Mouse (Mus musculus): ENCODE results near the gene Dlgap4. TPM values are rescaled to one million over a fixed set of nuclear protein-coding genes. Genes with fewer than 3 reads are reported as not detected.

Gene Dlgap4
- polyA plus RNA-seq, 1 experiment, result 47.1 TPM

DNA sequence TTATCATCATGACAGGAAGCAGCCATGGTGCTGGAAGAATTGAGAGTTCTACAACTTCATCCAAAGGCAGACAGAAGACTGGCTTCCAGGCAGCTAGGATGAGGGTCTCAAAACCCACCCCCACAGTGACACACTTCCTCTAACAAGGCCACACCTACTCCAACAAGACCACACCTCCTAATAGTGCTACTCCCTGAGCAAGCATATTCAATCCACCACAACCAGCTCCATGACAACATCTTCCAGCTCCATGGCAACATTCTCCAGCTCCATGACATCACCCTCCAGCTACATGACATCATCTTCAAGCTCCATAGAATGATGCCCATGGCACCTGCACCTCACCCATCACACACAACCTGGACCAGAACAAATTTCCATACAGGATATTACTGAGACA, 160.0 kb downstream of the Dlgap4 start:
- no peak overlapping the region for H3K4me3 ChIP-seq (ENCODE audit: low read depth, low read length)
- TF ChIP-seq POLR2A (IDR thresholded peaks at IDR 0.05; ENCODE audit: low read depth, low read length), result no peak
- no peak for TF ChIP-seq CTCF (IDR thresholded peaks at IDR 0.05; ENCODE audit: extremely low read depth, insufficient read length, insufficient replicate concordance, low read depth, low read length)

DNA sequence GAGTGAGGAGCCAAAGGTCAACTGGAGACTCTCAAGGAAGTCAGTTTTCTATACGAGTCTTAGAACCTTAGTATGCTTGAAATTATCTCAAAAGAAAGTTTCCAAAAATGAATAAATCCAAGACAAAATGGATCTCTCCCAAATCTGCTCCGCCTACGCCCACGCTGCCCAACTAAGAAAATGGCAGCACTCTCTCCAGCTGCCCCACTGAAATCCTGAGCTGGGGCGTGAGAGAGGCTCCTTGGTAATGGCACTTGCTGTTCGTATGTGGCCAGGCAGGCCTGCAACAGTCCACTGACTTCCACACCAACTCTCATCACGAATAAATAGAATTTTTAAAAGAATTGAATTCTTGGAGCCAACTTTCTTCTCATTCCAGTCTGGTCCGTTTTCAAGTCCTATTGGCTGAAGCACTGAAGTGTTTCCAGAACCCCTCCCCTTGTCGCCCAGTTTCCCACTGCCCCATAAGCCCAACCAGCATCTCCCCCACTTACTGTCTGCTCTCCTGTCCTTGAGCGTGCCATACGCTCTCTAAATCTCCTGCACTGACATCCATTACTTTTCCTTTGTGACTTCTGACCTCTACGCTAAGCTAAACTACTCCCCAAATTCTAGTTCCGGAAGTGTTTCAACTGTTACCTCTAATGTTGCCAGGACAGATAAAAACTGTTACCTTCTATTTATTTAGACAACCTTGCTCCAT, 160.7 kb downstream of the Dlgap4 start:
- H3K4me1 ChIP-seq (ENCODE audit: control insufficient read depth, insufficient read depth, insufficient read length, low read length), result no peaks in the 10 kb centered on the region
- H3K36me3 ChIP-seq (ENCODE audit: control insufficient read depth, insufficient read depth, low read length), result no peaks in the 10 kb centered on the region
- H3K27ac ChIP-seq (ENCODE audit: insufficient read depth, low read depth, low read length), result peak overlapping the region; percentile 71
- WGBS, result 81% methylated on average over 13 of the region's 13 CpGs
- no peak overlapping the region for H3K4me3 ChIP-seq (ENCODE audit: low read depth, low read length)
- TF ChIP-seq CTCF (IDR thresholded peaks at IDR 0.05; ENCODE audit: extremely low read depth, insufficient read length, insufficient replicate concordance, low read depth, low read length) (no peak), POLR2A (IDR thresholded peaks at IDR 0.05; ENCODE audit: low read depth, low read length) (no peak)
- H3K27me3 ChIP-seq (ENCODE audit: control insufficient read depth, insufficient read depth, low read length), result no peaks in the 10 kb centered on the region

More for the DNA sequence above, 160.0 kb downstream of the Dlgap4 start:
- Histone ChIP-seq H3K36me3 (ENCODE audit: control insufficient read depth, insufficient read depth, low read length) (no peaks in the 10 kb centered on the region), H3K27me3 (ENCODE audit: control insufficient read depth, insufficient read depth, low read length) (no peaks in the 10 kb centered on the region), H3K27ac (ENCODE audit: insufficient read depth, low read depth, low read length) (no peak overlapping the region), H3K4me1 (ENCODE audit: control insufficient read depth, insufficient read depth, insufficient read length, low read length) (no peaks in the 10 kb centered on the region)

DNA sequence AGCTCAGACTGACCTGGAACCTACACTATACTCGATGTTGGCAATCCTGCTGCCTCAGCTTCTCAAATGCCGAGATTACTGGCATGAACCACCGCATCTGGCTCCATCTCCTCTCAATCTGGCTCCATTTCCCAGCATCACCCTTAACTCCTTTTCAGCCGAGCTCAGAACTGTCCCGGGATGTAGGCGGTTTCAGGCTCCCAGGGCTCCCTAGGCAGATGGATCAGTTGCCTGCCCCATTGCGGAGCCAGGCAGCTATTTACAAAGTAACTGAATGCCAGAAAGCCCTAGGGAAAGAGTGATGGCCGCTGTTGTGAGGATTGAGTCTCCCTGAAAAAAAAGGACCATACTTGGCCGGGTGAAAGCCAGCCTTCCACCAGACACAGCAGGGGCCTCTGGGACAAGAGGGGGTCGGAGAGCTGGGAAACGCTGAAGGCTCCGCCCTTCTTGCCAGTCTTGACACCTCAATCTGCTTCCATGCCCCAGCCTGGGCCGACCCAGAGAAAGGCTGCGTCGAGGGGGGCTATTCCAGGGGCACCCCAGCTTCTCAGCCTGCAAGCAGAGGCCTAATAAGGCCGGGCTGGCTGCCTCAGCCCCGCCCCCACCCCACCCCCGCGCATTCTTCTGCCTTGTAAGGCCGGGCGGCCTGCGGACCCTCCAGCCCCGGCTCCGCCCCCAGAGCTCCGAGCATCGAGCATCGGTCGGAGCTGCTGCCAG, 161.4 kb downstream of the Dlgap4 start, which contains the start of gene Myl9:
TSS of gene Myl9 (plus strand) at position 683 of the 717 bp plus-strand sequence.
- Histone ChIP-seq H3K27ac (ENCODE audit: insufficient read depth, low read depth, low read length) (peak within 1 kb of the TSS; percentile 75), H3K27me3 (ENCODE audit: control insufficient read depth, insufficient read depth, low read length) (no peaks in the 10 kb centered on the region), H3K4me3 (ENCODE audit: low read depth, low read length) (peak within 1 kb of the TSS; percentile 54), H3K4me1 (ENCODE audit: control insufficient read depth, insufficient read depth, insufficient read length, low read length) (no peaks in the 10 kb centered on the region), H3K36me3 (ENCODE audit: control insufficient read depth, insufficient read depth, low read length) (no peaks in the 10 kb centered on the region)
- no peak for TF ChIP-seq CTCF (IDR thresholded peaks at IDR 0.05; ENCODE audit: extremely low read depth, insufficient read length, insufficient replicate concordance, low read depth, low read length)
- TF ChIP-seq POLR2A (IDR thresholded peaks at IDR 0.05; ENCODE audit: low read depth, low read length), result no peak
- 30% methylated on average over 28 of the region's 28 CpGs for WGBS

DNA sequence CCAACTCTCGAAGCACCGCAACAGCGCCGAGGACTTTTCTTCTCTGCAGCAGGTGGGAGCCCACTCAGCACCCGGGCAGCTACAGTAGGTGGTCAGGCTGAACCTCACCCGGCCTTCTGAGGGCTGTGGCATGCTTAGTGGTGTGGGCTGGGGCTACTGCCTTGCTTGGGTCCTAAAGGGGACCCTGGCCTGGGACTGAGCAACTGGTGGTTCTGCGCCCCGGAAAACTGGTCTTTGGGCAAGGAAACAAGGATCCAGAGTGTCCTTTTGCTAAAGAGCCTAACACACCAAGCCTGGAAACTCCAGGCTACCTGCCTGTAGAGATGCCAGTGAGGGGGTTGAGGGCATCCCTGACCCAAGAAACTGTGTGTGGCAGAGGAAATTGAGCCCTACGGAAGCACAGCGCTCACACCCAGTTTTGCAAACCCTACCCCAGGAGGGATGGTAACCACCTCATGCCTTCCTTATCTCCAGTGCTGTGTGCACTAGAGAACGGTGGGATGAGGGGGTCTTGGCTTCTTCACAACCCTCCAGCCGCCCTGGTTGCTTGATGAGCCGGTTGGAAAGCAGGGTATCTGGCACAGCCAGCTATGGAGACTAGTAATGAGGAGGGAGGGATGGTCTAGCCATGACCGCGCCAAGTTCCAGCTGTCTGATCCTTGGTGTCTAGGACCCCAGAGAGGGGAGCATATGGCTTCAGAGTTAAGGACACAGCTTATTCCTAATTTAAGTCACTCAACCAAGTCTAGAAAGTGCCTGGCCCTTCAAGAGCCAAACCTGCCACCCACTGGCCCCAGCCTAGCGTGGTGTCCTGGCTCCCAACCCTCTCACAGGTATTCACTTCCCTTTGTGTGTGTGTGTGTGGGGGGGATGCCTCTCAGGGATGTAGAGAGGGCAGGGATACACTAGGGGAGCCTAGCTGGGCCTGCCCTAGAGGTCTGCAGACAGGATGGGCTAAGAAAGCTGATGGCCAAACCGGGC, 162.2 kb downstream of the Dlgap4 start:
- H3K4me1 ChIP-seq (ENCODE audit: control insufficient read depth, insufficient read depth, insufficient read length, low read length), result no peaks in the 10 kb centered on the region
- H3K27me3 ChIP-seq (ENCODE audit: control insufficient read depth, insufficient read depth, low read length), result no peaks in the 10 kb centered on the region
- peak overlapping the region; percentile 75 for H3K27ac ChIP-seq (ENCODE audit: insufficient read depth, low read depth, low read length)
- H3K36me3 ChIP-seq (ENCODE audit: control insufficient read depth, insufficient read depth, low read length), result no peaks in the 10 kb centered on the region
- TF ChIP-seq POLR2A (IDR thresholded peaks at IDR 0.05; ENCODE audit: low read depth, low read length) (no peak), CTCF (IDR thresholded peaks at IDR 0.05; ENCODE audit: extremely low read depth, insufficient read length, insufficient replicate concordance, low read depth, low read length) (no peak)
- peak overlapping the region; percentile 54 for H3K4me3 ChIP-seq (ENCODE audit: low read depth, low read length)
- 50% methylated on average over 17 of the region's 17 CpGs for WGBS

DNA sequence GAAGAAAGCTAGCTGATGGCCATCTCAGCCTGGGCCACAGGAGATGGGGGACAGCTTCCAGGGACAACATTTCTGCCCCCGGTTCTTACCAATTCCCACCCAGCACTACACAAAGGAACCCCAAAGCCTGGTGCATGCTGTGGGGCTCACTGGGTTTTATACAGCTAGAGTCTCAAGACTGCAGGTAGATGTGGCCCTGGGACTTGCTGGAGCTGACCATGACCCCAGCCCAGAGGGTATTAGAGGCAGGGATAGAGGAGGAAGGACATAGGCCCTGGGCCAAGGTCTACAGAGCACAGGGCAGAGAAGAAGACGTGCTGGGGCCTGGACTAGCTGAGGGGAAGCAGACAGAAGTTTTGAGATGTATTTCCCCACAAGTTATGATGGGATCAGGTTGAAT, 163.4 kb downstream of the Dlgap4 start:
- WGBS, result 85% methylated on average over 2 of the region's 2 CpGs
- Histone ChIP-seq H3K27me3 (ENCODE audit: control insufficient read depth, insufficient read depth, low read length) (no peaks in the 10 kb centered on the region), H3K4me1 (ENCODE audit: control insufficient read depth, insufficient read depth, insufficient read length, low read length) (peaks cover 2% of the 10 kb centered on the region; the same call in 1 of the 2 replicates), H3K36me3 (ENCODE audit: control insufficient read depth, insufficient read depth, low read length) (no peaks in the 10 kb centered on the region), H3K27ac (ENCODE audit: insufficient read depth, low read depth, low read length) (no peak overlapping the region; the same call in 1 of the 2 replicates), H3K4me3 (ENCODE audit: low read depth, low read length) (peak overlapping the region; percentile 33)
- TF ChIP-seq POLR2A (IDR thresholded peaks at IDR 0.05; ENCODE audit: low read depth, low read length) (no peak), CTCF (IDR thresholded peaks at IDR 0.05; ENCODE audit: extremely low read depth, insufficient read length, insufficient replicate concordance, low read depth, low read length) (no peak)

DNA sequence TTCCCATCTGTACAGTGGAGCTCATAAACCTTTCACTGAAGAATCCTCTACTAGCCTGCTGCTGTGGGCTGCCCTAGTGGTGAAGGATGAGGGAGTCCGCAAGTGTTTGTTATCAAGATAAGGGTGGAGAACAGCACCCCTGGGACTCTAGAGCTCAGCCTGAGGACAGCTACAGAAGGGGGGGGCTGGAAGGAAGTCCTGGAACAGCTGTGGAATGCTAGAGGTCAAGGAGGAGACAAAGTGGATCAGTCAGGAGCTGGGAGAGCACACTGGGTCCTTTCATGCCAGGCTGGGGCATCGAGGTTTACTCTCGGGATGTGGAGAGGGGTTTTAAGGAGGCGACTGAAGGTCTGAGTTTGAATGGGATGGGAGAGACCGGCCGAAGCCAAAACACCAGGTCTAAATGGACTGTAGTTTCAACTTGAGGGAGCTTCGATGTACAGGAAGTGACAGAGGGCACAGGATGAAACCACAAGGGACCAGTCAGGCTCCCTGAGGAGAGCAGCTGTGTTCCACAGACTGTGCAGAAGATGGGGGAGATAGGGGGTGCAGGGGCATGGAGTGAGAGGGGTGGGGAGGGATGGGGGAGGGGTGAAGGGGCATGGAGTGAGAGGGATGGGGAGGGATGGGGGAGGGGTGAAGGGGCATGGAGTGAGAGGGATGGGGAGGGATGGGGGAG, 164.0 kb downstream of the Dlgap4 start:
- no peak for TF ChIP-seq CTCF (IDR thresholded peaks at IDR 0.05; ENCODE audit: extremely low read depth, insufficient read length, insufficient replicate concordance, low read depth, low read length)
- TF ChIP-seq POLR2A (IDR thresholded peaks at IDR 0.05; ENCODE audit: low read depth, low read length), result no peak
- no peak overlapping the region; the same call in 1 of the 2 replicates for H3K27ac ChIP-seq (ENCODE audit: insufficient read depth, low read depth, low read length)
- H3K27me3 ChIP-seq (ENCODE audit: control insufficient read depth, insufficient read depth, low read length), result no peaks in the 10 kb centered on the region
- peak overlapping the region; percentile 39 for H3K4me3 ChIP-seq (ENCODE audit: low read depth, low read length)
- no peaks in the 10 kb centered on the region for H3K36me3 ChIP-seq (ENCODE audit: control insufficient read depth, insufficient read depth, low read length)
- 58% methylated on average over 7 of the region's 7 CpGs for WGBS
- H3K4me1 ChIP-seq (ENCODE audit: control insufficient read depth, insufficient read depth, insufficient read length, low read length), result peaks cover 2% of the 10 kb centered on the region; the same call in 1 of the 2 replicates

Measured in small intestine, adult 2 months (tissue).